Mouse (Mus musculus) 416B (cell line): ENCODE data around the gene Nol4l.
"Not testable (repeated sequence)": the region's sequence is repeated elsewhere in the genome, so short reads cannot be mapped to it uniquely, and the experiment has no call there.

Experiments
- DNase-seq: peaks from one replicate; pipeline ENCODE4 v3.0.0; 2011; ENCODE audit warnings: low read depth

The Nol4l gene

DNA sequence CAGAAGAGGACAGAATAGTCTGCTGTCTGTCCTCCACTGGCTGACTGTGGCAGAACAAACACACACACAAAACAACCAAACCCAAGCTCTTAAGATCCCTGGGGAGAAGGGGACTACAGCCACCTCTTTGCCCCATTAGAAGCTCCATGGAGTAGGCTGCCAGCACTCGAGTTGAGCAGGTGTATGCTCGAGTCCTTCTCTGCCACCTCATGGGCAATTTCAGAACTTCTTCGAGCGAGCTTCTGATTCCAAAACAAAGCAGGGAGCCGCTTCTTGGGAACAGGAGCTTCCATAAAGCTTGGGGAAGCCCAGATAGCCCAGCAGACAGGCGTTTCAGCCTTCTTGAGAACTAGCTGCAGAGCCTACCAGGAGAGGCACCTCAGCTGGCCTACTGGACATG lies 117.2 kb downstream of the Nol4l start:
- no peak for DNase-seq

GRCm38 (mm10) chr2:153411557-153411956 lies 118.2 kb downstream of the Nol4l start:
- no peak for DNase-seq

DNA sequence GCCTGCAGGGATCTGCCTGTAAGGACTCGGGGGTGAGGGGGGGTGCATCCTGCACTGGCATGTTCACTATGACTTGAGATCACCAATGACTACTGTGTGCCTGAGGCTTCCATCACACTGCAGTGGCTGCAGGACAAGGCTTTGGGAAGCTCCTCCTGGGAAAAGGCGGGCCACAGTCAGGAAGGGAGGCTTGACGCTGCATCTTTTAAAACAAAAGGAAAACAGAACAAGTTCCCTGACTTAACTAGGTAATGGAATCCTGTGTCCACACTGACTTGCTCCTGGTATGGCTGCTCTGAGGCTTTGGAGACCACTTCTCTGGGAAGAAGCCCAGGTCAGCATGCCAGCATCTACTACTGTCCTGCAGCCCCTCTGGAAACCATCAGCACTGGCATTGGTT lies 120.8 kb downstream of the Nol4l start:
- DNase-seq = no peak

- no peak for DNase-seq
Observed at GRCm38 (mm10) chr2:153406882-153407281, 122.9 kb downstream of the Nol4l start.

- DNase-seq = no peak
Observed at GRCm38 (mm10) chr2:153404882-153405281, 124.9 kb downstream of the Nol4l start.

DNA sequence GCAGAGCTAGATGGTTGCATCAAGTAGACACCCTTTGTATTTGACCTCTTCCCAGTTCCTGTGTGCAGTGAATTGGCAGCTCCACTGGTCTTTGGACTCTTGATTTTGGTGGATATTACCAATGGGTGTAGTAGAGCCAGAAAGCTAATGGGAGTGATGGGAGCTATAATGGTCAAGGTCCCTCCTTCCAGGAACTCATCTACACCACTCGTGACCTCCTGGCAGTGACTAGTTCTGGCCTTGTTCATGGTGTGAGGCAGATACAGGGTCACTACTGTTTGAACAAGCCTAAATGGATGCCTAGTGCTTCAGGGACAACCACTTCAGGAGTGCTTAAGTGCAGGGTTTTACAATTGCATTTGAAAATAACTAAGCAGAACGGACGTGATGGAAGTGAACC lies 125.7 kb downstream of the Nol4l start:
- no peak for DNase-seq

- no peak for DNase-seq
Observed at GRCm38 (mm10) chr2:153399166-153399565, 130.6 kb downstream of the Nol4l start.

DNA sequence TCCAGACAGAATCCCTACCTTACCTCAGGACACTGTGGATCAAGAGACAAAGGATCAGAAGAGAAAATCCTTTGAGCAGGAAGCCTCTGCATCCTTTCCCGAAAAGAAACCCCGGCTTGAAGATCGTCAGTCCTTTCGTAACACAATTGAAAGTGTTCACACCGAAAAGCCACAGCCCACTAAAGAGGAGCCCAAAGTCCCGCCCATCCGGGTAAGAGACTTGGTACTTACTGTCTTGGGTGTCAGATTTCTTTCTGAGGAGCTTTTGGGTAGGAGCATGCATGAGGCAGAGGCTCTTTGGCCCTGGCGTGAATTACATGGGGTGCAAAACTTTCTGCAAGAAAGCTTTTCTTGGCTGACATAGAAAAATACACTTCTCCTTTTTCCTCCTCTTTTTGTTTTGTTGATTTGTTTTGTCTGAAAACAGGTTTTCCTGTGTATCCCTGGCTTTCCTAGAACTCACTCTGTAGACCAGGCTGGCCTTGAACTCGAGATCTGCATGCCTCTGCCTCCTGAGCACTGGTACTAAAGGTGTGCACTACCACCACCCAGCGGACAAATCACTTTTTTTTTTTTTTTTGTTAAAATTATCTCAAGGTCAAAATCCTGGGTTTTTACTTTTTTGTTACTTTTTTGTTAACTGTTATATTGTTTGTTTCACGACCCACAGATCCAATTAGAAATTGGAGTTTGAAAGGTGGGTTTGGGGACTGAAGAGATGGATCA lies 131.8 kb downstream of the Nol4l start:
- peak; percentile 53 for DNase-seq

DNA sequence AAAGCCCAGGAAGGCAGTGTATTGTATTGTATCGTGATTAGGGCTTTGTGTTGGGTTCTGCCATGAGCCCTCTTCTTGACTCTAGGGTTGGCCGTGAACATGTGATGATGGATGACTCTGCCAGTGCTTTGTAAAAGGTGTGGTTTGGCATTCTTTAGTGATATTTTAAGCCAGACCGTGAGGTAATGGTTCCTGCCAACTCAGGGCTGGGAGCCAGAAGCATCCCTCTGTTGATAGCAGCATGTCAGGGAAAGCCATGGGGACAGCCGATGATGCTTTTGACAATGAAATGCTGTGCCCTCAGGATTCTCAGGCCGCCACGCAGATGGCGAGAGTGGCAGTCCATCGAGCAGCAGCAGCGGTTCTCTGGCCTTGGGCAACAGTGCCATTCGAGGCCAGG lies 136.7 kb downstream of the Nol4l start:
- no peak for DNase-seq

DNA sequence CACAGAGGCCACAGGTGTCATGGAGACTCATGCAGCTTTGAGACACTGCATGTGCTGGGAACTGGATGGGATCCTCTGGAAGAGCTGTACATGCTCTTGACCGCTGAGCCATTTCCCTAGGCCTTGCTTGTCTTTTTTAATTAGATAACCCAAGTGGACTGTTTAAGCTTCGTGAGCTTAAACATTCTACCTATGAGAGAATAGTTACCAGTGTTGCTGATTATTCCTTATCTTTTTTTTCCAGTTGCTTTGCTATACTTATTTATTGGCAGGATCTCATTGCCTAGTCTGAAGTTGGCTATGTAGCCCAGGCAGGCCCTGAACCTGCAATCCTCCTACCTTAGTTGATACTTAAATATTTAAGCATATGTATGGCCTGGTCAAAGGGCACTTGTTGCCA lies 139.9 kb downstream of the Nol4l start:
- no peak for DNase-seq

GRCm38 (mm10) chr2:153380479-153380878 lies 149.3 kb downstream of the Nol4l start:
- peak; percentile 37 for DNase-seq

DNA sequence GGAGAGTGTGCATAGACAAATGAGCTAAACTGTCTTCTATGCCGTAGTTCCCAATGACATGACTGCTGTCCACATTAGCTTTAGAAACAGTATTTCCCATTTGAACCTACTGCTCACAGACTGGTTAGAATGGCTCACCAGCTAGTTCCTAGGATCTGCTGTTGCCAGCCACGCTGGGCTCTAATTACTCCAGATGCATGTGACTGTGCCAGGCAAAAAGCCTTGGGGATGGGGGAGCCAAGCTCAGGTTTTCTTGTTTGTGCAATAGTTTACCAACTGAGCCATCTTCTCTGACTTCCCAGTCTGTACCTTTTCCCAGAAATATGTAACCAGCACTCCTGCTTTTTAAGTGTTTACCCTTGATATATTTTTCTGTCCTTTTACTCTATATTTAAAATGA lies 154.4 kb downstream of the Nol4l start:
- DNase-seq = no peak

- no peak for DNase-seq
Observed at GRCm38 (mm10) chr2:153370871-153371270, 158.9 kb downstream of the Nol4l start.

- not testable (repeated sequence) for DNase-seq
Observed at GRCm38 (mm10) chr2:153364531-153364930, 165.2 kb downstream of the Nol4l start.

GRCm38 (mm10) chr2:153361101-153361710 lies 168.6 kb downstream of the Nol4l start:
- DNase-seq = peak; percentile 29
